Mouse (Mus musculus) forebrain, embryonic 14.5 days (tissue): Measurements from ENCODE around the gene Rbm8a. TPM values are rescaled to one million over a fixed set of nuclear protein-coding genes. Genes with fewer than 3 reads are reported as not detected.
A peak's percentile ranks its signal among the peaks of the same experiment; 100 is the strongest.

Experiments
- ATAC-seq: fragments of 200-750 bp; cut with Nextera tagmentation; 2 replicates; pipeline ENCODE4 v1.8.0; 2017; ENCODE audit warnings: mild to moderate bottlenecking, moderate library complexity
- DNase-seq: peaks from one replicate; pipeline ENCODE4 v3.0.0-alpha.2; 2015; ENCODE audit warnings: low spot score
- H3K27ac ChIP-seq: fragments of 300-500 bp; sonication (generic); 2 replicates; pipeline ENCODE4 v1.5.1; 2014; ENCODE audit warnings: low read depth, mild to moderate bottlenecking, control low read depth, low read length, moderate library complexity
- H3K27me3 ChIP-seq: fragments of 300-500 bp; sonication (generic); replicated peaks from 2 replicates; pipeline ENCODE4 v1.6.1; 2014; ENCODE audit warnings: low read length, control low read depth, mixed read lengths; ENCODE audit not compliant: control insufficient read depth, insufficient read depth
- H3K36me3 ChIP-seq: fragments of 300-500 bp; sonication (generic); 2 replicates; pipeline ENCODE4 v1.6.1; 2014; ENCODE audit warnings: low read length, control low read depth; ENCODE audit not compliant: control insufficient read depth, insufficient read depth
- H3K4me1 ChIP-seq: fragments of 300-500 bp; sonication (generic); 2 replicates; pipeline ENCODE4 v1.6.1; 2014; ENCODE audit warnings: antibody characterized with exemption, low read length, control low read depth; ENCODE audit not compliant: control insufficient read depth, insufficient read depth
- H3K4me2 ChIP-seq: fragments of 300-500 bp; sonication (generic); 2 replicates; pipeline ENCODE4 v1.6.1; 2014; ENCODE audit warnings: mild to moderate bottlenecking, control low read depth, low read length
- H3K4me3 ChIP-seq: fragments of 300-500 bp; sonication (generic); 2 replicates; pipeline ENCODE4 v1.5.1; 2014; ENCODE audit warnings: low read depth, low read length, control low read depth
- H3K9ac ChIP-seq: fragments of 300-500 bp; sonication (generic); 2 replicates; pipeline ENCODE4 v1.6.1; 2014; ENCODE audit warnings: mild to moderate bottlenecking, low read length, control low read depth, moderate library complexity
- H3K9me3 ChIP-seq: fragments of 300-500 bp; sonication (generic); replicated peaks from 2 replicates; pipeline ENCODE4 v1.6.1; 2016; ENCODE audit warnings: low read length, control low read depth, mixed read lengths; ENCODE audit not compliant: control insufficient read depth
- WGBS: fragments of 180-500 bp; shearing (Covaris S2); extraction: QIAGEN DNeasy Blood & Tissue Kit; methylation state at CpG from one replicate; pipeline ENCODE4 v1.1.7; 2014; 5-methylcytosine and 5-hydroxymethylcytosine counted together
- polyA plus RNA-seq: library from polyadenylated mRNA; unstranded; fragments of >200 nt; fragmentation: Nextera tagmentation; extraction: Ambion mirVana; gene quantifications from 2 replicates; pipeline ENCODE4 v1.2.1, GENCODE M21; 2014

Rbm8a gene
- polyA plus RNA-seq: 132 and 136 TPM in 2 replicates

GRCm38 (mm10) chr3:96629729-96630600 lies at the start of gene Rbm8a:
Rbm8a (plus strand) TSS chr3:96629933.
- WGBS: under 1% methylated on average over 48 of the region's 48 CpGs
- H3K4me3 ChIP-seq: peak within 1 kb of the TSS; percentile 64

GRCm38 (mm10) chr3:96581141-96581540 lies 48.6 kb upstream of the Rbm8a start:
- Histone ChIP-seq H3K27me3 (no peaks in the 10 kb centered on the region), H3K9me3 (no peaks in the 10 kb centered on the region), H3K27ac (no peak overlapping the region), H3K4me1 (peaks cover 4% of the 10 kb centered on the region; the same call in 1 of the 2 replicates), H3K9ac (no peak overlapping the region), H3K4me2 (no peak overlapping the region), H3K4me3 (no peak overlapping the region), H3K36me3 (no peaks in the 10 kb centered on the region)
- no peak for DNase-seq
- WGBS: 45% methylated on average over 6 of the region's 6 CpGs
- no peak for ATAC-seq

More at GRCm38 (mm10) chr3:96629729-96630600, at the start of gene Rbm8a:
- DNase-seq (peak; percentile 100), ATAC-seq (peak; percentile 93)
- Histone ChIP-seq H3K4me1 (peaks cover 14% of the 10 kb centered on the region), H3K9ac (peak within 1 kb of the TSS; percentile 73), H3K9me3 (no peaks in the 10 kb centered on the region), H3K27me3 (no peaks in the 10 kb centered on the region), H3K27ac (peak within 1 kb of the TSS; percentile 59; the same call in 1 of the 2 replicates), H3K4me2 (peak within 1 kb of the TSS; percentile 84), H3K36me3 (peaks cover 37% of the 10 kb centered on the region)

GRCm38 (mm10) chr3:96581771-96582515 lies 47.8 kb upstream of the Rbm8a start:
- 83% methylated on average over 16 of the region's 16 CpGs for WGBS

GRCm38 (mm10) chr3:96583386-96583785 lies 46.3 kb upstream of the Rbm8a start:
- Histone ChIP-seq H3K27me3 (no peaks in the 10 kb centered on the region), H3K9me3 (0 out of 2 replicates have a peak, but pooled peaks cover 4% of the 10 kb centered on the region), H3K4me1 (no peaks in the 10 kb centered on the region), H3K4me2 (no peak overlapping the region), H3K27ac (no peak overlapping the region), H3K4me3 (no peak overlapping the region), H3K9ac (no peak overlapping the region), H3K36me3 (no peaks in the 10 kb centered on the region)
- no peak for DNase-seq
- no peak for ATAC-seq
- 87% methylated on average over 5 of the region's 5 CpGs for WGBS

More at GRCm38 (mm10) chr3:96581771-96582515, 47.8 kb upstream of the Rbm8a start:
- Histone ChIP-seq H3K4me3 (no peak overlapping the region), H3K36me3 (no peaks in the 10 kb centered on the region), H3K27ac (no peak overlapping the region), H3K27me3 (no peaks in the 10 kb centered on the region), H3K9ac (no peak overlapping the region), H3K4me2 (no peak overlapping the region), H3K4me1 (no peaks in the 10 kb centered on the region; the same call in 1 of the 2 replicates), H3K9me3 (no peaks in the 10 kb centered on the region)
- ATAC-seq (no peak), DNase-seq (no peak)

- WGBS: 81% methylated on average over 4 of the region's 4 CpGs
- DNase-seq (no peak), ATAC-seq (no peak)
- Histone ChIP-seq H3K9ac (no peak overlapping the region), H3K9me3 (0 out of 2 replicates have a peak, but pooled peaks cover 4% of the 10 kb centered on the region), H3K4me1 (peaks cover 11% of the 10 kb centered on the region), H3K36me3 (no peaks in the 10 kb centered on the region), H3K4me2 (no peak overlapping the region), H3K4me3 (no peak overlapping the region), H3K27ac (no peak overlapping the region), H3K27me3 (no peaks in the 10 kb centered on the region)
Measured at GRCm38 (mm10) chr3:96590657-96591056, 39.1 kb upstream of the Rbm8a start.

GRCm38 (mm10) chr3:96593374-96593773 lies 36.4 kb upstream of the Rbm8a start:
- H3K4me1 ChIP-seq: peaks cover 29% of the 10 kb centered on the region
- DNase-seq (peak; percentile 46), ATAC-seq (no peak)
- H3K9ac ChIP-seq: peak overlapping the region; percentile 70
- no peaks in the 10 kb centered on the region for H3K27me3 ChIP-seq
- H3K4me3 ChIP-seq: peak overlapping the region; percentile 55
- WGBS: under 1% methylated on average over 10 of the region's 10 CpGs
- no peaks in the 10 kb centered on the region for H3K9me3 ChIP-seq
- H3K36me3 ChIP-seq: no peaks in the 10 kb centered on the region
- peak overlapping the region; percentile 49 for H3K27ac ChIP-seq
- H3K4me2 ChIP-seq: peak overlapping the region; percentile 81

GRCm38 (mm10) chr3:96593790-96594560 lies 35.8 kb upstream of the Rbm8a start, which contains the start of gene Polr3gl:
Polr3gl (minus strand) TSS chr3:96594181.
- peak within 1 kb of the TSS; percentile 55 for H3K4me3 ChIP-seq
- H3K4me1 ChIP-seq: peaks cover 33% of the 10 kb centered on the region
- H3K36me3 ChIP-seq: no peaks in the 10 kb centered on the region
- H3K27me3 ChIP-seq: no peaks in the 10 kb centered on the region
- DNase-seq (peak; percentile 96), ATAC-seq (peak; percentile 87)
- H3K27ac ChIP-seq: peak within 1 kb of the TSS; percentile 49
- H3K9me3 ChIP-seq: no peaks in the 10 kb centered on the region
- H3K4me2 ChIP-seq: peak within 1 kb of the TSS; percentile 81
- under 1% methylated on average over 36 of the region's 38 CpGs for WGBS
- H3K9ac ChIP-seq: peak within 1 kb of the TSS; percentile 70

GRCm38 (mm10) chr3:96594851-96595250 lies 34.9 kb upstream of the Rbm8a start:
- H3K27me3 ChIP-seq: no peaks in the 10 kb centered on the region
- WGBS: 85% methylated on average over 5 of the region's 5 CpGs
- no peaks in the 10 kb centered on the region for H3K36me3 ChIP-seq
- no peaks in the 10 kb centered on the region for H3K9me3 ChIP-seq
- ATAC-seq (no peak), DNase-seq (no peak)
- H3K4me3 ChIP-seq: no peak overlapping the region
- no peak overlapping the region for H3K27ac ChIP-seq
- H3K4me1 ChIP-seq: peaks cover 34% of the 10 kb centered on the region
- H3K9ac ChIP-seq: no peak overlapping the region
- 0 out of 2 replicates have a peak overlapping the region, but pooled peaks have one; percentile 5 for H3K4me2 ChIP-seq
